23 mouse cellular contexts compared by ENCODE assay signal in genomic region chr2:38124727-38125126, GRCm38 (mm10).
A peak's percentile ranks its signal among the peaks of the same experiment; 100 is the strongest.
DNase-seq lines count a peak whose midpoint lies in the region; ATAC-seq and TF ChIP-seq lines count a peak whose summit lies in the region.
"Had no signal": no experiment of that assay in that cellular context is flagged by ENCODE, and none has a peak within 500 bp of the region (broad histone marks: within the 10 kb centered on the region; RNA-seq: fewer than 3 reads in every experiment).

No protein-coding gene starts in this region.

- 72% methylated on average over 1 of the region's 1 CpGs for WGBS in liver, embryonic 12.5 days (ENCODE audit: insufficient replicate concordance)
- 68% methylated on average over 1 of the region's 1 CpGs for WGBS in liver, embryonic 11.5 days
- 80% methylated on average over 1 of the region's 1 CpGs for WGBS in liver, embryonic 13.5 days (ENCODE audit: insufficient replicate concordance)
- WGBS in liver, embryonic 15.5 days (ENCODE audit: insufficient replicate concordance): 72% methylated on average over 1 of the region's 1 CpGs
- 86% methylated on average over 1 of the region's 1 CpGs for WGBS in liver, postnatal 0 days (ENCODE audit: insufficient replicate concordance)

- no peaks in the 10 kb centered on the region for H3K9me3 ChIP-seq in liver, embryonic 12.5 days (replicated peaks)
- H3K9me3 ChIP-seq in liver, embryonic 11.5 days (ENCODE audit: control insufficient read depth, low read length): no peaks in the 10 kb centered on the region
- no peaks in the 10 kb centered on the region for H3K9me3 ChIP-seq in liver, embryonic 13.5 days (replicated peaks)
- no peaks in the 10 kb centered on the region for H3K9me3 ChIP-seq in liver, embryonic 15.5 days (replicated peaks)
- H3K9me3 ChIP-seq in liver, postnatal 0 days (ENCODE audit: low read length): no peaks in the 10 kb centered on the region
- H3K9me3 ChIP-seq in MEL (replicated peaks; ENCODE audit: insufficient read depth, low read length): no peaks in the 10 kb centered on the region
- H3K9me3 ChIP-seq: G1E had no signal

- no peak for DNase-seq in liver, embryonic 11.5 days (ENCODE audit: low spot score)
- no peak for DNase-seq in liver, embryonic 13.5 days
- DNase-seq in liver (no peak), MEL (ENCODE audit: low read depth, low spot score) (peak; percentile 16)
- no peak for DNase-seq in liver, postnatal 0 days
- DNase-seq in cerebellum, adult 11 months: no peak
- DNase-seq: adrenal gland, adult 2 months; adrenal gland, adult 8-10 months; adrenal gland, postnatal 10 days; adrenal gland, postnatal 14 days; adrenal gland, postnatal 25 days; adrenal gland, postnatal 36 days; B cell, adult 2 months; cerebellum, adult 11-12 months; cerebellum, adult 18-20 months; cerebellum, adult 2 months had no signal

- peak overlapping the region; percentile 56; the same call in 1 of the 2 replicates for H3K4me2 ChIP-seq in liver, embryonic 12.5 days
- H3K4me2 ChIP-seq in liver, embryonic 11.5 days: no peak overlapping the region
- H3K4me2 ChIP-seq in liver, embryonic 13.5 days: no peak overlapping the region
- H3K4me2 ChIP-seq in liver, embryonic 15.5 days: no peak overlapping the region
- H3K4me2 ChIP-seq in liver, postnatal 0 days (ENCODE audit: low read depth, low read length): no peak overlapping the region

- no peak for TF ChIP-seq RAD21 in MEL (IDR thresholded peaks at IDR 0.05; ENCODE audit: low read depth, low read length)

- H3K4me3 ChIP-seq in liver, embryonic 12.5 days: no peak overlapping the region
- H3K4me3 ChIP-seq in liver, embryonic 11.5 days (ENCODE audit: low read depth, low read length): no peak overlapping the region
- no peak overlapping the region for H3K4me3 ChIP-seq in liver, embryonic 13.5 days (replicated peaks)
- no peak overlapping the region for H3K4me3 ChIP-seq in liver, embryonic 15.5 days (replicated peaks)
- H3K4me3 ChIP-seq in liver, postnatal 0 days (ENCODE audit: low read depth, low read length): no peak overlapping the region
- no peak overlapping the region for H3K4me3 ChIP-seq in MEL (ENCODE audit: control insufficient read depth in 1 of 2, insufficient read depth in 1 of 2, low read depth in 2 of 2, low read length in 2 of 2)

- peaks cover 52% of the 10 kb centered on the region for H3K4me1 ChIP-seq in liver, embryonic 12.5 days
- peaks cover 34% of the 10 kb centered on the region for H3K4me1 ChIP-seq in liver, embryonic 11.5 days (replicated peaks; ENCODE audit: control insufficient read depth, insufficient read depth, low read length)
- peaks cover 51% of the 10 kb centered on the region for H3K4me1 ChIP-seq in liver, embryonic 13.5 days (replicated peaks)
- H3K4me1 ChIP-seq in liver, embryonic 15.5 days (replicated peaks): peaks cover 40% of the 10 kb centered on the region
- H3K4me1 ChIP-seq in liver, postnatal 0 days (ENCODE audit: insufficient read depth): peaks cover 5% of the 10 kb centered on the region
- H3K4me1 ChIP-seq in MEL (ENCODE audit: control insufficient read depth in 1 of 2, insufficient read depth in 2 of 2, low read length in 2 of 2): peaks cover 26 to 33% of the 10 kb centered on the region in 2 experiments

- TF ChIP-seq CTCF in liver, postnatal 0 days (IDR thresholded peaks at IDR 0.05; ENCODE audit: low read depth): no peak
- TF ChIP-seq CTCF in MEL (IDR thresholded peaks at IDR 0.05 in 2 of 3, conservative IDR thresholded peaks at IDR 0.05 in 1 of 3; ENCODE audit: control insufficient read depth in 1 of 3, insufficient read depth in 1 of 3, low read depth in 2 of 3, low read length in 3 of 3, poor library complexity in 1 of 3, severe bottlenecking in 1 of 3): no peak

- ATAC-seq in liver, embryonic 12.5 days: no peak
- no peak for ATAC-seq in liver, embryonic 11.5 days (replicated peaks; ENCODE audit: low FRiP score)
- no peak for ATAC-seq in liver, embryonic 13.5 days (ENCODE audit: low read depth)
- no peak for ATAC-seq in liver, embryonic 15.5 days (ENCODE audit: insufficient read depth)
- no peak for ATAC-seq in liver, postnatal 0 days
- ATAC-seq: activated CD4-positive, CD25-positive, alpha-beta regulatory T cell, adult 4 months; CD4-positive, CD25-positive, alpha-beta regulatory T cell, adult 4 months; Patski had no signal

- TF ChIP-seq EP300 in liver, postnatal 0 days (IDR thresholded peaks at IDR 0.05; ENCODE audit: low read depth): no peak
- peak; percentile 31 to 56; a peak in 2 of 4 replicates for TF ChIP-seq EP300 in MEL (IDR thresholded peaks at IDR 0.05; ENCODE audit: low read depth in 1 of 2, low read length in 2 of 2)

- no peaks in the 10 kb centered on the region for H3K79me2 ChIP-seq in MEL (ENCODE audit: control insufficient read depth, insufficient read depth, low read length, poor library complexity)

- H3K9ac ChIP-seq in liver, embryonic 12.5 days: no peak overlapping the region
- no peak overlapping the region for H3K9ac ChIP-seq in liver, embryonic 11.5 days (ENCODE audit: low read depth, low read length)
- H3K9ac ChIP-seq in liver, embryonic 13.5 days: no peak overlapping the region
- no peak overlapping the region for H3K9ac ChIP-seq in liver, embryonic 15.5 days
- no peak overlapping the region for H3K9ac ChIP-seq in liver, postnatal 0 days (replicated peaks)
- H3K9ac ChIP-seq in MEL (ENCODE audit: control insufficient read depth, low read depth, low read length, poor library complexity, severe bottlenecking): no peak overlapping the region

- H3K27me3 ChIP-seq in liver, embryonic 12.5 days (replicated peaks): no peaks in the 10 kb centered on the region
- H3K27me3 ChIP-seq in liver, embryonic 11.5 days (replicated peaks; ENCODE audit: control insufficient read depth, insufficient read depth, low read length): no peaks in the 10 kb centered on the region
- H3K27me3 ChIP-seq in liver, embryonic 13.5 days: no peaks in the 10 kb centered on the region
- H3K27me3 ChIP-seq in liver, embryonic 15.5 days: no peaks in the 10 kb centered on the region
- H3K27me3 ChIP-seq in liver, postnatal 0 days (ENCODE audit: insufficient read depth, low read length): no peaks in the 10 kb centered on the region
- no peaks in the 10 kb centered on the region for H3K27me3 ChIP-seq in MEL (ENCODE audit: control insufficient read depth in 1 of 2, insufficient read depth in 2 of 2, low read length in 2 of 2)
- H3K27me3 ChIP-seq: CH12.LX, Patski had no signal

- TF ChIP-seq POLR2A in MEL (IDR thresholded peaks at IDR 0.05; ENCODE audit: control insufficient read depth in 1 of 2, insufficient read depth in 1 of 2, low read depth in 1 of 2, low read length in 2 of 2, poor library complexity in 1 of 2): no peak

- H3K36me3 ChIP-seq in liver, embryonic 12.5 days: peaks cover 12% of the 10 kb centered on the region
- H3K36me3 ChIP-seq in liver, embryonic 11.5 days (ENCODE audit: control insufficient read depth, insufficient read depth, low read length): 0 out of 2 replicates have a peak, but pooled peaks cover 2% of the 10 kb centered on the region
- H3K36me3 ChIP-seq in liver, embryonic 13.5 days: peaks cover 8% of the 10 kb centered on the region
- H3K36me3 ChIP-seq in liver, embryonic 15.5 days (replicated peaks): 0 out of 2 replicates have a peak, but pooled peaks cover 4% of the 10 kb centered on the region
- peaks cover 3% of the 10 kb centered on the region; the same call in 1 of the 2 replicates for H3K36me3 ChIP-seq in liver, postnatal 0 days (replicated peaks; ENCODE audit: insufficient read depth, low read length)
- peaks cover 0 to 43% of the 10 kb centered on the region in 2 experiments; a peak in 2 of 4 replicates for H3K36me3 ChIP-seq in MEL (ENCODE audit: control insufficient read depth in 1 of 2, insufficient read depth in 2 of 2, low read length in 2 of 2)

- H3K27ac ChIP-seq in liver, embryonic 12.5 days: peak overlapping the region; percentile 82; the same call in 1 of the 2 replicates
- H3K27ac ChIP-seq in liver, embryonic 11.5 days (ENCODE audit: low read depth, low read length): no peak overlapping the region
- H3K27ac ChIP-seq in liver, embryonic 13.5 days: peak overlapping the region; percentile 91
- 0 out of 2 replicates have a peak overlapping the region, but pooled peaks have one; percentile 82 for H3K27ac ChIP-seq in liver, embryonic 15.5 days (replicated peaks)
- no peak overlapping the region for H3K27ac ChIP-seq in liver, postnatal 0 days (ENCODE audit: low read depth)
- H3K27ac ChIP-seq in MEL (ENCODE audit: control insufficient read depth, low read depth, low read length): no peak overlapping the region

TF ChIP-seq in MEL, 35 proteins besides CTCF, POLR2A, EP300 and RAD21:
- TF ChIP-seq RCOR1 (IDR thresholded peaks at IDR 0.05; ENCODE audit: low read depth, low read length): peak; percentile 76
- TF ChIP-seq NRF1 (IDR thresholded peaks at IDR 0.05; ENCODE audit: insufficient read depth, low read depth, low read length, poor library complexity, severe bottlenecking): no peak
- peak; percentile 26; the same call in 1 of the 2 replicates for TF ChIP-seq GATA1 (IDR thresholded peaks at IDR 0.05; ENCODE audit: low read depth, low read length)
- 0 out of 2 replicates have a peak, but pooled peaks have one; percentile 12 for TF ChIP-seq TCF12 (IDR thresholded peaks at IDR 0.05; ENCODE audit: low read depth, low read length)

Comparison
In these comparisons a context has a peak if more than half of its experiments do, and no peak if none do; other contexts are left out.
1. H3K27ac ChIP-seq: peak in liver, embryonic 12.5 days (single experiment), liver, embryonic 13.5 days (single experiment) and liver, embryonic 15.5 days (single experiment); none in liver, embryonic 11.5 days (single experiment), liver, postnatal 0 days (single experiment) and MEL (single experiment).